Mouse (Mus musculus): ENCODE measurements around the gene Atad3a. TPM values are rescaled to one million over a fixed set of nuclear protein-coding genes. Genes with fewer than 3 reads are reported as not detected.

Gene Atad3a
- polyA plus RNA-seq, 1 experiment from 2014 or later = 75.1 TPM

- Histone ChIP-seq H3K9ac (peak within 1 kb of the TSS; percentile 95), H3K27me3 (no peaks in the 10 kb centered on the region), H3K4me3 (peak within 1 kb of the TSS; percentile 68), H3K36me3 (peaks cover 43% of the 10 kb centered on the region), H3K27ac (replicated peaks) (peak within 1 kb of the TSS; percentile 96), H3K9me3 (no peaks in the 10 kb centered on the region), H3K4me2 (peak within 1 kb of the TSS; percentile 95), H3K4me1 (replicated peaks) (peaks cover 45% of the 10 kb centered on the region)
- WGBS = under 1% methylated on average over 31 of the region's 35 CpGs
- ATAC-seq (ENCODE audit: low read depth) = peak; percentile 92
These were observed 26.4 kb downstream of the Atad3a start, which contains the start of gene Tmem240 for GRCm38 (mm10) chr4:155734350-155734941. Gene Tmem240 (plus strand): TSS chr4:155734800.

GRCm38 (mm10) chr4:155733267-155733666 is 27.6 kb downstream of the Atad3a start:
- H3K4me2 ChIP-seq = 0 out of 2 replicates have a peak overlapping the region, but pooled peaks have one; percentile 95
- H3K4me3 ChIP-seq = no peak overlapping the region
- 0 out of 2 replicates have a peak overlapping the region, but pooled peaks have one; percentile 95 for H3K9ac ChIP-seq
- H3K27ac ChIP-seq (replicated peaks) = peak overlapping the region; percentile 96
- peaks cover 33% of the 10 kb centered on the region for H3K36me3 ChIP-seq
- WGBS = 89% methylated on average over 10 of the region's 10 CpGs
- H3K9me3 ChIP-seq = no peaks in the 10 kb centered on the region
- no peaks in the 10 kb centered on the region for H3K27me3 ChIP-seq
- peaks cover 45% of the 10 kb centered on the region for H3K4me1 ChIP-seq (replicated peaks)
- no peak for ATAC-seq (ENCODE audit: low read depth)

DNA sequence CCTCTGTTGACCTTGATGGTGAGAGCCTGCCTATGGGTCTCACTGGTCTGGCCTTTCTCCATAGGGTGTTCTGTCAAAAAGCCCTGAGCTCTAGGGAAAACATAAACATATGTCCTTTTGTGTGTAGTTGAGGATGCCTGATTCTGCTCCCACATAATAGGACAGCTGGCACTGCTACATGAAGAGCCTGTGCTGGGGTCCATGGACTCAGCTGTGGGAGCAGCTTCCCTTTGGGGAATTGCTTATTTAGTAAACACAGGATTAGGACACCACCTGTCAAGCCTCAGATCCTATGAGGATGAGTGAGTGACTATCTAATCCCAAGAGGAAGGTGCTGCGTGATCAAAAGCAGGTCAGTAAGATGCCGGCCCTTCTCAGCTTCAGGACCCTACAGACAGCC is 32.9 kb downstream of the Atad3a start:
- no peak for ATAC-seq (ENCODE audit: low read depth)
- Histone ChIP-seq H3K4me3 (no peak overlapping the region), H3K4me2 (no peak overlapping the region), H3K36me3 (peaks cover 30% of the 10 kb centered on the region), H3K9ac (no peak overlapping the region), H3K4me1 (replicated peaks) (peaks cover 7% of the 10 kb centered on the region), H3K27me3 (no peaks in the 10 kb centered on the region), H3K27ac (replicated peaks) (peak overlapping the region; percentile 38; the same call in 1 of the 2 replicates), H3K9me3 (no peaks in the 10 kb centered on the region)
- WGBS = 62% methylated on average over 2 of the region's 2 CpGs

GRCm38 (mm10) chr4:155721668-155722083 is 39.2 kb downstream of the Atad3a start:
- no peak overlapping the region for H3K27ac ChIP-seq (replicated peaks)
- no peaks in the 10 kb centered on the region for H3K27me3 ChIP-seq
- no peaks in the 10 kb centered on the region for H3K9me3 ChIP-seq
- no peak overlapping the region for H3K4me3 ChIP-seq
- ATAC-seq (ENCODE audit: low read depth) = peak; percentile 40; the same call in 1 of the 2 replicates
- 53% methylated on average over 4 of the region's 4 CpGs for WGBS
- no peak overlapping the region for H3K4me2 ChIP-seq
- no peaks in the 10 kb centered on the region for H3K4me1 ChIP-seq (replicated peaks)
- H3K36me3 ChIP-seq = peaks cover 23% of the 10 kb centered on the region
- H3K9ac ChIP-seq = no peak overlapping the region

- ATAC-seq (ENCODE audit: low read depth) = no peak
- 63% methylated on average over 6 of the region's 6 CpGs for WGBS
- peak overlapping the region; percentile 42 for H3K27ac ChIP-seq (replicated peaks)
These were observed 50.2 kb downstream of the Atad3a start for GRCm38 (mm10) chr4:155710521-155711252.

GRCm38 (mm10) chr4:155708988-155709387 is 51.9 kb downstream of the Atad3a start:
- Histone ChIP-seq H3K9me3 (no peaks in the 10 kb centered on the region), H3K4me3 (no peak overlapping the region), H3K27me3 (no peaks in the 10 kb centered on the region), H3K27ac (replicated peaks) (no peak overlapping the region), H3K9ac (no peak overlapping the region), H3K4me2 (no peak overlapping the region), H3K36me3 (peaks cover under 1% of the 10 kb centered on the region; the same call in 1 of the 2 replicates), H3K4me1 (replicated peaks) (peaks cover 43% of the 10 kb centered on the region)
- no peak for ATAC-seq (ENCODE audit: low read depth)

More at GRCm38 (mm10) chr4:155710521-155711252, 50.2 kb downstream of the Atad3a start:
- no peaks in the 10 kb centered on the region for H3K27me3 ChIP-seq
- no peak overlapping the region for H3K4me3 ChIP-seq
- H3K4me2 ChIP-seq = no peak overlapping the region
- peaks cover 36% of the 10 kb centered on the region for H3K4me1 ChIP-seq (replicated peaks)
- H3K9ac ChIP-seq = no peak overlapping the region
- H3K36me3 ChIP-seq = peaks cover 14% of the 10 kb centered on the region
- H3K9me3 ChIP-seq = no peaks in the 10 kb centered on the region

DNA sequence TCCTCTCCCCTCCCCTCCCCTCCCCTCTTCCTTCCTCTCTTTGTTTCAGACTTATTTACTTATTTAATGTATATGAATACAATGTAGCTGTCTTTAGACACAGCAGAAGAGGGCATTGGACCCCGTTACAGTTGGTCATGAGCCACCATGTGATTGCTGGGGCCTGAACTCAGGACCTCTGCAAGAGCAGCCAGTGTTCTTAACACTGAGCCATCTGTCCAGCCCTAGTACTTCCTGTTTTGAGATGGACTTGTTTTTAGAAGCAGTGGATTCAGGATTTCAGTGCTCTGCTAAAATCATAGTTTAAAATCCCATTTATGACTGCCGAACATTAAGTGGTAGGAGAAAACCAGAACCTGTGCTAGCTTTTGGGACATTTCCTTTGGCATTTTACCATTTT is 52.3 kb downstream of the Atad3a start:
- Histone ChIP-seq H3K36me3 (no peaks in the 10 kb centered on the region), H3K9me3 (no peaks in the 10 kb centered on the region), H3K4me1 (replicated peaks) (peaks cover 43% of the 10 kb centered on the region), H3K9ac (no peak overlapping the region), H3K4me2 (no peak overlapping the region), H3K27me3 (no peaks in the 10 kb centered on the region), H3K4me3 (no peak overlapping the region), H3K27ac (replicated peaks) (no peak overlapping the region)
- ATAC-seq (ENCODE audit: low read depth) = no peak
- WGBS = 90% methylated on average over 2 of the region's 2 CpGs

GRCm38 (mm10) chr4:155705592-155705929 is 55.3 kb downstream of the Atad3a start:
- H3K4me2 ChIP-seq = peak overlapping the region; percentile 84
- ATAC-seq (ENCODE audit: low read depth) = no peak; the same call in 1 of the 2 replicates
- WGBS = under 1% methylated on average over 19 of the region's 19 CpGs

GRCm38 (mm10) chr4:155704721-155705591 is 55.9 kb downstream of the Atad3a start, which contains the start of gene Ssu72:
Gene Ssu72 (plus strand): TSS chr4:155704800.
- H3K27ac ChIP-seq (replicated peaks) = peak within 1 kb of the TSS; percentile 95
- ATAC-seq (ENCODE audit: low read depth) = peak; percentile 96
- H3K9me3 ChIP-seq = no peaks in the 10 kb centered on the region
- H3K4me3 ChIP-seq = peak within 1 kb of the TSS; percentile 77
- peak within 1 kb of the TSS; percentile 84 for H3K4me2 ChIP-seq
- under 1% methylated on average over 73 of the region's 83 CpGs for WGBS
- peak within 1 kb of the TSS; percentile 92 for H3K9ac ChIP-seq
- no peaks in the 10 kb centered on the region for H3K36me3 ChIP-seq
- H3K27me3 ChIP-seq = no peaks in the 10 kb centered on the region
- H3K4me1 ChIP-seq (replicated peaks) = peaks cover 34% of the 10 kb centered on the region

More at GRCm38 (mm10) chr4:155705592-155705929, 55.3 kb downstream of the Atad3a start:
- Histone ChIP-seq H3K4me1 (replicated peaks) (peaks cover 40% of the 10 kb centered on the region), H3K36me3 (no peaks in the 10 kb centered on the region), H3K27ac (replicated peaks) (peak overlapping the region; percentile 95), H3K9ac (peak overlapping the region; percentile 92), H3K9me3 (no peaks in the 10 kb centered on the region), H3K4me3 (peak overlapping the region; percentile 77), H3K27me3 (no peaks in the 10 kb centered on the region)

DNA sequence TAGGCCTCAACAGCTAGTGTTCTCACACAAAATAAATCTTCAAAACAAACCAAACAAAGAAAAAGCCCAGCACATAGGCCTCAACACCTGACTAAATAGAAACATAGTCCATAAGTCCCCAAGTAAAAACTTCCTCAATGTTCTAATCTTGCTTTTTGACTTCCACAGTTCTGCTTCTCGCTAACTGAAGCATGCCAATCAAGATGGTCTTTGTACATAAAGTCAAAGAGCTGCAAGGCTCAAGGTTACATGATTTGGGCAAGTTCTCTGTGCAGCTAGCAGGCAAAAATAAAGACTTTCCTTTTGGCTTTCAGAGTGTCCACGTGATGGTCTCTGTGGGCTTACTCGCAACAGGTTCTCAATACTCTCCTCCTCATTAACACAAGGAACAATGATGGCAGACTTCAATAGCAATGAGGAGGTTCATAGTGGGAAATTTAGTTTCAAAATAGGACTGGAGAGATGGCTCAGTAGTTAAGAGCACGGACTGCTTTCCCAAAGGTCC is 57.4 kb downstream of the Atad3a start:
- 94% methylated on average over 4 of the region's 4 CpGs for WGBS
- Histone ChIP-seq H3K9me3 (no peaks in the 10 kb centered on the region), H3K4me1 (replicated peaks) (peaks cover 21% of the 10 kb centered on the region), H3K27ac (replicated peaks) (no peak overlapping the region), H3K36me3 (no peaks in the 10 kb centered on the region), H3K9ac (no peak overlapping the region), H3K4me3 (no peak overlapping the region), H3K4me2 (no peak overlapping the region), H3K27me3 (no peaks in the 10 kb centered on the region)
- ATAC-seq (ENCODE audit: low read depth) = no peak

- Histone ChIP-seq H3K36me3 (no peaks in the 10 kb centered on the region), H3K9ac (no peak overlapping the region), H3K27me3 (peaks cover 15% of the 10 kb centered on the region), H3K4me2 (no peak overlapping the region), H3K4me3 (no peak overlapping the region), H3K27ac (replicated peaks) (no peak overlapping the region), H3K9me3 (no peaks in the 10 kb centered on the region), H3K4me1 (replicated peaks) (peaks cover 23% of the 10 kb centered on the region)
- ATAC-seq (ENCODE audit: low read depth) = no peak
These were observed 60.5 kb downstream of the Atad3a start for GRCm38 (mm10) chr4:155700425-155700824.
